Mouse (Mus musculus) CH12.LX (cell line): ENCODE measurements at regions not wholly inside any gene's neighbourhood (a gene's known extent, or its start where the extent isn't known, plus 50 kb on each side); places are given as distances from the start of the nearest gene placed in this dataset.

Source experiments
- CTCF ChIP-seq, 2 experiments: IDR thresholded peaks in 1 of 2; conservative IDR thresholded peaks in 1 of 2; 2 replicates each; pipeline ENCODE4 v1.5.1; 2011 to 2012; ENCODE audit warnings: low read depth in 2 of 2, low read length in 2 of 2, improper control_type of control experiment in 1 of 2, inconsistent platforms in 1 of 2, mild to moderate bottlenecking in 1 of 2, moderate library complexity in 1 of 2
- EP300 ChIP-seq: IDR thresholded peaks from 2 replicates; pipeline ENCODE4 v1.6.1; 2011; ENCODE audit warnings: low read length, improper control_type of control experiment
- GABPA ChIP-seq: IDR thresholded peaks from 2 replicates; pipeline ENCODE4 v1.6.1; 2012; ENCODE audit warnings: low read depth, low read length, improper control_type of control experiment, inconsistent platforms; ENCODE audit not compliant: insufficient replicate concordance
- MEF2A ChIP-seq: IDR thresholded peaks from 2 replicates; pipeline ENCODE4 v1.6.1; 2014; ENCODE audit warnings: low read depth, mild to moderate bottlenecking, inconsistent platforms, low read length, improper control_type of control experiment, borderline replicate concordance
- POLR2A ChIP-seq: IDR thresholded peaks from 2 replicates; pipeline ENCODE4 v1.6.1; 2011; ENCODE audit warnings: low read depth, mild to moderate bottlenecking, improper control_type of control experiment, low read length
- RAD21 ChIP-seq: IDR thresholded peaks from 2 replicates; pipeline ENCODE4 v1.6.1; 2011; ENCODE audit warnings: low read depth, mild to moderate bottlenecking, low read length, improper control_type of control experiment, moderate library complexity
- TBP ChIP-seq: conservative IDR thresholded peaks from 2 replicates; pipeline ENCODE4 v1.6.1; 2011; ENCODE audit warnings: low read depth, low read length, improper control_type of control experiment
- ZNF384 ChIP-seq: IDR thresholded peaks from 2 replicates; pipeline ENCODE4 v1.6.1; 2012; ENCODE audit warnings: low read depth, low read length, improper control_type of control experiment, inconsistent platforms

- TF ChIP-seq GABPA (no peak), EP300 (no peak), CTCF (conservative IDR thresholded peaks at IDR 0.05 in 1 of 2, IDR thresholded peaks at IDR 0.05 in 1 of 2; ENCODE audit: low read depth in 2 of 2, low read length in 2 of 2) (no peak), ZNF384 (no peak), POLR2A (no peak), TBP (no peak), RAD21 (no peak), MEF2A (no peak)
These were observed 296.9 kb downstream of the Setd4 start for GRCm38 (mm10) chr16:93306951-93307350.
